Mouse (Mus musculus) kidney, postnatal 36 days (tissue): ENCODE measurements at regions not wholly inside any gene's neighbourhood (a gene's known extent, or its start where the extent isn't known, plus 50 kb on each side); places are given as distances from the start of the nearest gene placed in this dataset.

Experiments
- DNase-seq, 2 experiments: peaks; one replicate each; pipeline ENCODE4 v3.0.0; 2021 to 2022; ENCODE audit warnings: mixed read lengths in 2 of 2

DNA sequence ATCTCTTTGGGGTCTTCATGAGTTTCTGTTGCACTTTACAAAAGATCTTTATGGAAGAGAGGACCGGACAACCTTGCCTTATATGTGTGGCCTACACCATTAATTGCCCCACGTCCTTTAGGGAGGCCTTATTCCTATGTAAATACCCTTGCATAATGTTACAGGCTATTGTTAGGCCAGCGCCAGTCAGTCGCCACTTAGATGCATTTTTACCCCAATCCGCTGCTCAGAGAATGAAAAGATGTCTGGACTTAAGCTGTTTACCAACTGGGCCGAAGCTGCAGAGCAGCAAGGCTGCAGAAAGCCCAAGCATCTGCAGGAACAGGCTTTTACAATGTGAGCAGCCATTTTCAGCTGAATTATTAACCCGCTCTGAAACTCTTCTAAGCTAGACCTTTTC lies 79.5 kb upstream of the Otx2 start:
- DNase-seq = no peak

DNA sequence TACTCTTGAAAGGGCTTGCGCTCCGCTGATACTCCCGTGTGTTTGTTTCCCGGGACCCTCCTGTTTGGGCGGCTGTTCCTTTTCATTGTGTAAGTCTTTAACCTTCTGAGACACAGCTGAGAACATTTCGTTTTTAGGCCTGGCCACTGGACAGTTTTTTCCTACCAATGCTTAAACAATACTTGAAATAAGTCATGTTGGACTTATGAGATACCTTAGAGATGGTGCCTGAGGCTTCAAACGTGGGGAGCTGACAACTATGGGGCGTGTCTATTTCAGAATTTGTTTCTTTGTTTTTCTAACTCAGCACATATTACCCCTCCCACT lies 78.9 kb upstream of the Otx2 start:
- DNase-seq = no peak

DNA sequence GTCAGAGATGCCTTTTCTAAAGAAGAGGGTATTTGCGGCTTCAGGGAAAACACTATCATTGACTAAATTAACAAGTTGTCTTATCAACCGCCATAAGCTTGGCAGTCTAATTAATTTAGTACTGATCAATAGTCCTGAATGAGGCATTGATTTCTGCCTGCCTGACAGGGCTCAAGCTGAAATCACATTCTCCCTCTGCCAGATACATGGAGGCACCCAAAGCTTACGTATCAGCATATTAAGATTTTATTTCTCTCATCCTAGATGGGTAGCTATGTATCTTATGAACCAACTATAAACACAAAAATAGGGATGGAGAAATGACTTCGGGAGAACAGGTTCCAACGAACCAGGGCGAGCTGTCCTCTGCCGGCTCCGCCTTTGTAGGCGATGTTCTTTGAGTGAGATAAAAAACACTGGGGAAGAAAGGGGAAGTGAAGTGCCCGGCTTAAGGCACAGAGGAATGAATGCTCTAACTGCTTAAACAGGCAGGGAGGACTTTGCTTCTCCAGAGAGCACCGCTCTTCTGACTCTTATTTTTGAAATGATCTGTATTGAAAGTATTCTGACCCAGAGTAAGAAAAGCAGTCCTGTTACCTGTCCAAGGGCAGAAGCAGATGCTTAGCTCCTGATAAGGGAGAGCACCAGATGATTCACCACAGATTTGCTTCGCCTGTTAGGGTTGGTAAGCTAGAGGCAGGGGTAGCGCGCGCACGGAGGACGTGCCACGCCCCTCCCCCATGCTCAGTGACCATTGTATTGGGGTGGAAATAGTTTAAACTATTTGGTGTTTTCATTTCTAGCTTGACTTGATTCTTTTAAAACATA lies 78.3 kb upstream of the Otx2 start:
- DNase-seq = no peak

DNA sequence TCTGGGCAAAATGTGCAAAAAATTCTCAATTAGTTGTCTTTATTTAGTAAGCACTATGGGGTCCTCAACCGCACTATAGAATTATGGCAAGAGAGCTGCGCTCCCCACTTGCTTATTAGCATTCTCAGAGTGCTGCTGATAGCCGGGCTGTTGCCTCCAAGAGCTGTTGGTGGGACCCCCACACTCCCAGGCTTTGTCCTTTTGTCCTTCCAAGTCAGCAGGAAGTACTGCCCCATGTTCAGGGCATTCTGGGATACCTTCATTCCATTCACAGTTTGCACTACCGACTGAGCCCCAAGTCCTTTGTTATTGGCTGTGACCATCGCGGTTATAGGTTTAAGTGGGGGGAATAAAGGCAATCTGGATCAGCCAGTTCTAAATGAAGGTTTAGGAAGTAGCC lies 77.4 kb upstream of the Otx2 start:
- DNase-seq = no peak

DNA sequence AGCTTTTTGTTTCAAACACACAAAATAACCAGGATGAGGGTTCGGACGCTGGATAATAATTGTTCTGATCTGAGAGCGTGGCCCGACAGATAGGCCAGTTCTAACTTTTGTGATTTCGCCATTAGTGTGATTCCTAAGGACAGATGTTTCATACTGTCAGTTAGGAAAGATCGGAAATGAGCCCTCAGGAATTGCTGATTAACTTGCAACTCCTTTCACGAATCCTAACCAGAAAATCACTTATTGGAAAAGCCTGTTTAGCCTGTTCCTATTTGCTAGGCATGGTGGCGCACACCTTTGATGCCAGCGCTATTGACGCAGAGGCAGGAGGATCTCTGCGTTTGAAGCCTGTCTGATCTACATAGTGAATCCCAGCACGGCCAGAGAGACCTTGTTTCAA lies 75.4 kb upstream of the Otx2 start:
- DNase-seq = no peak

DNA sequence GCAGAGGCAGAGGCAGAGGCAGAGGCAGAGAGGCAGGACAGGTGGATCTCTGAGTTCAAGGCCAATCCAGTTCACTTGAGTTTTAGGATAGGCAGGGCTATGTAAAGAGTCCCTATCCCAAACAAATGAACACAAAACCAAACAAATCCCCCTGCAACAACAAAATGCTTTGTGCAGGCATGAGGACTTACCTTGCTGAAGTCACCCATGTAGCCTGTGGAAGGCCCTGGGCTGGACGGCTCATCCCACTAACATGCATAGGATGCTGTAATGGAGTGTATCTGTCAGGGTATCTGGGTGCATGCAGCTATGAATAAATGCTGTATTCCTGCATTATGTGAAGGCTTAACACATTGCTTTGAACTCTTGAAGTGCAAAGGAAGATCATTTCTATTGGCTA lies 74.3 kb upstream of the Otx2 start:
- no peak for DNase-seq

DNA sequence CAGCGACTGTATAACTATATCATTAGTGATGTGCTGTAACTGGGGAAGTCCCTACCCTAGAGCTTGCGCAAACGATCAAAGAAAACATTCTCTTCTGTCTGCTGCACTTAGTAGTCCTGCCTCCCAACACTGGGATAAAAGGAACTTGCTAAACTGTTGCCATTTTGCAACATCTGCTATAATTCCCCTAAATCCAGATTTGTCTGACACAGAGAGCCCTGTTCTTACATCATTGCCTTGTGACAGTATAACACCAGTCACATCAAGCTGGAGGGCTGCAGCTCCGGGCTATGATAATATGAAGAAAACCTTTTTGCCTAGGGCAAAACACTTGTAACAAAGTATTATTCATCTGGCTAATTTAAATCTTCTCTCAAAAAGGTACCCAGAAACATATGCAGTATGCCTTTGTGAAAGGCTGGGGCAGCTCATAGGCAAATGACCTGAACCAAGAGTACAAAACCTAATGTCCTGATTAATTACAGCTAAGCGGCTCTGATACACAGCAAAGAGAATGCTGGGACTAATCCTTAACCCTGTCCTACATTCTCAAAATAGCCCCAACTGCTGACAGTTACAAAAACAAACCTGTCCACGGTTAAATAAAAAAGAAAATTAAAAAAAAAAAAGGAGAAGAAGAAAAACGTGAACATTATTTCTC lies 67.5 kb upstream of the Otx2 start:
- DNase-seq = no peak

DNA sequence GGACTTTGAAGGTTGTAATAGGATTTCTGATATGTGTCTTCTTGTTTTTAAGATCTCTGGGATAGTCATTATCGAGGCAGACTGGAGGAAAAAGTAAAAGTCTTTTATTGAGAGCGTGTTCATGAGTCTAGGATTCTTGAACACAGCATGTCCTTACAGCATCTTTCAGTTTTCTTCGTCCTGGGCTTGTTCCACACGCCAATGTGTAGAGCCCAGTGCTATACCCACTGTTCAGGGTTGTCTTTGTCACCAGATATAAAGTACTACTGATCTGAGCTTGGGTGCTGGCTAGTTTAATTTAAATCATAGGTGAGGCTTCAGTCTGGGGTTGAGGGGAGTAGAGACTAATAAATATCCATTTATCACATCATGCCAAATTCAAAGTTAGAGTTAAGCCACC lies 65.5 kb upstream of the Otx2 start:
- no peak for DNase-seq

DNA sequence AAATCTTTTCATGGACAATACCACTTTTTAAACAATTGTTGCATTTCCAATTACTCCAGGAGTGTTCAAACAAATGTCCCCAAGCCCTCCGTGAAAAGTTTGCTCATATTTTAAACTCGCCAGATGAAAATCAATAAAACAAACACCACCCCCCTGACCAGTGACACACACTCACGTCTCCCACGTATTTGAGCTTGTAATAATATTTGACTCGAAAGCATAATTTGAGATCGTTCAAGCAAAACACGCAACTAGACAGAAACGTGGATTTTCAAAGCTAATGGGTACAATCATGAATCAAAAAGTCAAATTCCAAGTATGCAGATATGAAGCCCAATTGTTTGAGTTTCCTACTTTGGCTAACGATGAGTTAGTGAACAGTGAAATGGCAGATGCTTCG lies 65.0 kb upstream of the Otx2 start:
- no peak for DNase-seq

DNA sequence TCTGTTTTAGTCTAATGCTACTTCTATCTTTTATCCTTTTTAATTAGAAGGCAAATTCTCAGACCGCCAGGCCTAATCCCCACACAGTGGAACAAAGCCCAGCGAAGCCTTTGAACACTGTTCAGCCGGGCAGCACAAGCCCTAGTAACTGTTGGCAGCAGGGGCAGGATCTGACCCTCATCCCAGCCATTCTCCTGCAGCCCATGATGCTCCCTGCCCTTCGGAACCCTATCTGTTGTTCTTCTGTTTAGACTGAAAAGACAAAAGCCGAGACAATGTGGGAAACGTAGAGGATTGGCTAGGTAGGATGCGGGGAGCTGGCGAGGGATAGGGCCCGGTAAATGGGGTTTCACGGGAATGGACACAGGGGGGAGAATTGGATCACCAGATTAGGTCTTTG lies 64.6 kb upstream of the Otx2 start:
- DNase-seq = no peak

DNA sequence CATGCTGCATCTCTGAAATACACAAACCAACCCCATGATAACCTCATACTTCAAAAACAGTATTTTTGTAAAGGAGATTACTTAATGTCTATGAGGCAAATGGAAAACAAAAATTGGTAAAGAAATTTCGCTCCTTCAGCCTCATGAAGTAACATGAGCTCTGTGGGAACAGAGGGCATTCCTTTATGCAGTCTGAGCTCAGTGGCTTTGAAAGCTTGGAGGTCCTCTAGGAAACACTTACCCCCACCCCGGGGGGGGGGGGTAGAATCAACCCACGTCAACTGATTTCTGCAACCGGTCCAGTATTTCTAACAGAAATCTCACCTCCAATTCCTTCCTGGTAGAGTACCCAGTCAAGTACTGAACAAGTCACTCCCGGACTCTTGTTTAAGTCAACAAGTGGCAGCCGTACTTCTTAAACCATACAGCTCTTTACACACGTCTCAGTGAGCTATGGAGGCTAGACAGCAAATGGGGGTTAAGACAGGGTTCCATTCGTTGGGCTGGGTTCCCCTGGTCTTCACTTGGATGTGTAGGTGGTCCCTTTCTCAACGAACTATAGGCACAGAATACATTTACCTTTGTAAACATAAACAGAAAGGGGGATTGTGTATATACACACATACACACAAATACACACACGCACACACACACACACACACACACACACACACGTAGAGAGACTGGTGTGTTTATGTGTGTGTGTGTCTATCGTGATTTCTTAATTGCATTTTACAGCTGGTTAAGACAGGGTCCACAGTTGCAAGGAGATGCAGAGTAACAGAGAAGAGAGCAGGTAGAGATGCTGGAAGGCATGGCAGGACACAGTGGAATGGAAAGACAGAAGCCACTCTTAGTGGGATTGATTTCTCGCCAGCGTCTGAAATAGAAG lies 63.6 kb upstream of the Otx2 start:
- no peak for DNase-seq

DNA sequence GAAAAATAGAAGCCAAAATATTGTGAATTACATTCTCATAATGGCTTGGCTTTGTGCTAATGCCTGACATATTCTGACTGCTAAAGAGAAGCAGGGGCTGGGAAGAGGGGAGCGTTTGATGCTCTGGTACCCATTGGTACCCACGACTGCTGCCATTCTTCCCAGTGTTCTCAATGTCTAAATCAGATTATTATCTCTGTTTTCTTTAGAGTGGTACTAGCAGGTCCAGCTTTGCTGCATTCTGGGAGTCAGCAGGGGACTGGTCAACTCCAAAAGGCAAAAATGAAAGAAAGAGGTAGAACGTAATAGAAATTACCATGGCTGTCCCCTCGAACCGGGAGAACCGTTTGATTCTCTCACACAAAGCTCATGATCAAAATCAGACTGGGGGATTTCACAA lies 62.6 kb upstream of the Otx2 start:
- no peak for DNase-seq

DNA sequence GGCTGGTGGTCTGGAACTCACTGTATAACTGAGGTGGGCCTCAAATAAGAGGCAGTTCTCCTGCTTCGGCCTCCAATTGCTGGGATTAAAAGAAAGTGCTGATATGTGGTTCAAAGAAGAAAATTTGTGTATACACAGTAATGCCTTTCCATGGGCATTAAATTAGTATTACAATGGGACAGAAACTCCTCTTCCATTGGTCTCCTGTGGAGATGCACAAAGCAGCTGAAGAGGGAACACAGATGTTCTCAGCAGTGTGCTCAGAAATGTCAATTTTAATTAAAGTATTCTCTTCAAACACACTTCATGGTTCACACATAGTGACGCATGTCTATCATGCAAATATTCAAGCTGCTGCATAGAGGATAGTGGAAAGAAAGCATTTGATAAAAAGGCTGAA lies 56.4 kb upstream of the Otx2 start:
- DNase-seq = no peak
